Mouse (Mus musculus) midbrain, embryonic 12.5 days (tissue): ENCODE measurements at regions not wholly inside any gene's neighbourhood (a gene's known extent, or its start where the extent isn't known, plus 50 kb on each side); places are given as distances from the start of the nearest gene placed in this dataset.

ENCODE experiments used
- ATAC-seq: fragments of 200-750 bp; cut with Nextera tagmentation; 2 replicates; pipeline ENCODE4 v1.8.0; 2017; ENCODE audit warnings: low read depth, moderate TSS enrichment, moderate library complexity; ENCODE audit not compliant: low FRiP score
- H3K27ac ChIP-seq: fragments of 300-500 bp; sonication (generic); replicated peaks from 2 replicates; pipeline ENCODE4 v1.5.1; 2016; ENCODE audit warnings: mild to moderate bottlenecking
- H3K27me3 ChIP-seq: fragments of 300-500 bp; sonication (generic); 2 replicates; pipeline ENCODE4 v1.6.1; 2016; ENCODE audit warnings: mild to moderate bottlenecking
- H3K36me3 ChIP-seq: fragments of 300-500 bp; sonication (generic); 2 replicates; pipeline ENCODE4 v1.6.1; 2016
- H3K4me1 ChIP-seq: fragments of 300-500 bp; sonication (generic); 2 replicates; pipeline ENCODE4 v1.6.1; 2016
- H3K4me2 ChIP-seq: fragments of 300-500 bp; sonication (generic); replicated peaks from 2 replicates; pipeline ENCODE4 v1.6.1; 2016; ENCODE audit warnings: mild to moderate bottlenecking, moderate library complexity
- H3K4me3 ChIP-seq: fragments of 300-500 bp; sonication (generic); 2 replicates; pipeline ENCODE4 v1.5.1; 2016; ENCODE audit warnings: mild to moderate bottlenecking
- H3K9ac ChIP-seq: fragments of 300-500 bp; sonication (generic); replicated peaks from 2 replicates; pipeline ENCODE4 v1.6.1; 2016; ENCODE audit warnings: mild to moderate bottlenecking, moderate library complexity
- H3K9me3 ChIP-seq: fragments of 300-500 bp; sonication (generic); 2 replicates; pipeline ENCODE4 v1.6.1; 2016; ENCODE audit warnings: mild to moderate bottlenecking
- WGBS: fragments of 180-500 bp; shearing (Covaris S2); methylation state at CpG from one replicate; pipeline ENCODE4 v1.1.7; 2016; 5-methylcytosine and 5-hydroxymethylcytosine counted together

DNA sequence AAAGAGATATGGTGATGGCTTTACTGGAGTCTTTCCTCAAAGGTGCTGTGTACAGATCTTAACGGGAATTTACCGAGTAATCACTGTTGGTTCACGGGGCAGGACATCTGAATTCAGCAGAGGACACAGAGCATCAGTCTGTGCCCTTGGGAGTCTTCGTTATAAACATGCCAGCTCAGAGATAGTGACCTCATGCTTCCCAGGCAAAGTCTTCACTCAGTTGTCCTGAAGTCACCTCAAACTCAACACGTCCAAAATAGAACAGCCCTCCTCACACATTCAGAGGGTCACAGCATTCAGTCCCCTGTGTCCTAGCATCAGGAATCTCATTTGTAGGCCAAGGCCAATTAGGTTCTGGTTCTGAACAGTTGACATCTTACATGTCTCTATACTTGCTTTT, 151.9 kb upstream of the Nrip1 start:
- Histone ChIP-seq H3K9me3 (no peaks in the 10 kb centered on the region), H3K4me3 (no peak overlapping the region), H3K9ac (no peak overlapping the region), H3K4me1 (no peaks in the 10 kb centered on the region), H3K27ac (no peak overlapping the region), H3K27me3 (no peaks in the 10 kb centered on the region), H3K36me3 (no peaks in the 10 kb centered on the region), H3K4me2 (no peak overlapping the region)
- 89% methylated on average over 5 of the region's 5 CpGs for WGBS
- no peak for ATAC-seq

- 92% methylated on average over 4 of the region's 4 CpGs for WGBS
Observed at GRCm38 (mm10) chr16:76524921-76525320, 151.3 kb upstream of the Nrip1 start.

GRCm38 (mm10) chr16:76521142-76521541, 147.5 kb upstream of the Nrip1 start:
- ATAC-seq = no peak
- Histone ChIP-seq H3K9me3 (no peaks in the 10 kb centered on the region), H3K9ac (no peak overlapping the region), H3K27me3 (no peaks in the 10 kb centered on the region), H3K36me3 (no peaks in the 10 kb centered on the region), H3K4me1 (no peaks in the 10 kb centered on the region), H3K4me3 (no peak overlapping the region), H3K4me2 (no peak overlapping the region), H3K27ac (no peak overlapping the region)
- 97% methylated on average over 6 of the region's 6 CpGs for WGBS

More at GRCm38 (mm10) chr16:76524921-76525320, 151.3 kb upstream of the Nrip1 start:
- Histone ChIP-seq H3K27ac (no peak overlapping the region), H3K9me3 (no peaks in the 10 kb centered on the region), H3K4me2 (no peak overlapping the region), H3K27me3 (no peaks in the 10 kb centered on the region), H3K4me1 (no peaks in the 10 kb centered on the region), H3K9ac (no peak overlapping the region), H3K36me3 (no peaks in the 10 kb centered on the region), H3K4me3 (no peak overlapping the region)
- ATAC-seq = no peak

- ATAC-seq = no peak
Observed at GRCm38 (mm10) chr16:76520643-76520993, 147.0 kb upstream of the Nrip1 start.

DNA sequence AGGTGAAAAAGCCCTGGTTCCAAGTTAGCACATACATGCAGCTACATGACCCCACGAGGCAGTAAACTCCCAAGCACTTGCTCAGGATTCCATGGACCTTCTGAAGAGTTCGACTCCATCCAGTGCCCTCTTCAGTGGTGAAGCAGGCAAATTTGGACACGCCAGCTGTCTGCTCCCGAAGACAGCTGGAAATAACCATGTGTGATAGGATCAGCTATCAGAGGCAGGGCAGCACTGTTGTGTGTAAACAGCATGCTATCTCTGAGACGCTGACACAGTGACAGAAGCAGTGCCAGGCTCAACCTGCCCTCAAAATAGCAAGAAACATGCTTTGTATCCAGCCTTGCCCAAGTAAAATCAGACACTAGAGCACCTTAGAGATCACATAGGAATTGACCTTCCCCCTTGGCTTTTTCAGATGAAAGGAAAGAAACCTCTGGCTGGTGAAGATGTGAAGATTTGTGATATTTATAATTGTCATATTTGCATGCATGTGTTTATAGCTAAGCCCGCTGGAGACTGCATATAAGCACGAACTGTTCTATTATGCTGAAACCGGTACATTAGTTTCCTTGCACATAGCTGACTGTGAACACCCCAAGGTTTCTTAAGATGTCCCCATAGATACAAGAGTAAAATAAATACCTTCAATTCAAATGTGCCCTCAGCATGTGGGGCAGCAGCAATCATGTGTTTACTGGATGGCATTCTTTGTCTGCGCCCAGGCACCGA, 146.4 kb upstream of the Nrip1 start:
- Histone ChIP-seq H3K9me3 (no peaks in the 10 kb centered on the region), H3K9ac (no peak overlapping the region), H3K4me2 (no peak overlapping the region), H3K27ac (no peak overlapping the region), H3K36me3 (no peaks in the 10 kb centered on the region), H3K4me1 (no peaks in the 10 kb centered on the region), H3K27me3 (no peaks in the 10 kb centered on the region), H3K4me3 (no peak overlapping the region)
- no peak for ATAC-seq
- whole genome bisulfite sequencing = 88% methylated on average over 10 of the region's 10 CpGs

More at GRCm38 (mm10) chr16:76520643-76520993, 147.0 kb upstream of the Nrip1 start:
- Histone ChIP-seq H3K4me2 (no peak overlapping the region), H3K9me3 (no peaks in the 10 kb centered on the region), H3K27me3 (no peaks in the 10 kb centered on the region), H3K4me3 (no peak overlapping the region), H3K36me3 (no peaks in the 10 kb centered on the region), H3K4me1 (no peaks in the 10 kb centered on the region), H3K27ac (no peak overlapping the region), H3K9ac (no peak overlapping the region)
- 81% methylated on average over 3 of the region's 3 CpGs for WGBS

DNA sequence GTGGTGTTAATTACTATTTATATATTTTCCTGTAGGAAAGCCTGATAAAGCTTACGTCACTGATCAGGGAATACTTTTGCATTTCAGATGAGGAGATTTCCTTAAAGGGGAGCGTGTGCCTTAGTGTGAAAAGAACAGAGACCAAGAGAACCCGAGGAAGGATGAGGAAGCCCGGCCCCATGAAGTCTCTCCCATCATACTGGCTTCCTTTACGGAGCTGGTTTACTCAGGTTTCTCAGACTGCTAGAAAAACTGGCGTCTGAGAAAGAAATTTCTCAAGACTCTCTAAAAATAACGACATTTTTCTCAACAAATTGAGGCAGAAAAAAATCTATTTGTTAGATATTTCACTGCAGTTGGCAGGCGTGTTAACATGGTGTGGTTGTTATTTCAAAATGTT, 137.2 kb upstream of the Nrip1 start:
- H3K36me3 ChIP-seq = no peaks in the 10 kb centered on the region
- WGBS = 68% methylated on average over 8 of the region's 8 CpGs
- H3K27ac ChIP-seq = no peak overlapping the region
- no peak overlapping the region for H3K4me3 ChIP-seq
- no peak overlapping the region for H3K4me2 ChIP-seq
- no peak overlapping the region for H3K9ac ChIP-seq
- no peaks in the 10 kb centered on the region for H3K4me1 ChIP-seq
- H3K27me3 ChIP-seq = no peaks in the 10 kb centered on the region
- no peak for ATAC-seq
- no peaks in the 10 kb centered on the region for H3K9me3 ChIP-seq

DNA sequence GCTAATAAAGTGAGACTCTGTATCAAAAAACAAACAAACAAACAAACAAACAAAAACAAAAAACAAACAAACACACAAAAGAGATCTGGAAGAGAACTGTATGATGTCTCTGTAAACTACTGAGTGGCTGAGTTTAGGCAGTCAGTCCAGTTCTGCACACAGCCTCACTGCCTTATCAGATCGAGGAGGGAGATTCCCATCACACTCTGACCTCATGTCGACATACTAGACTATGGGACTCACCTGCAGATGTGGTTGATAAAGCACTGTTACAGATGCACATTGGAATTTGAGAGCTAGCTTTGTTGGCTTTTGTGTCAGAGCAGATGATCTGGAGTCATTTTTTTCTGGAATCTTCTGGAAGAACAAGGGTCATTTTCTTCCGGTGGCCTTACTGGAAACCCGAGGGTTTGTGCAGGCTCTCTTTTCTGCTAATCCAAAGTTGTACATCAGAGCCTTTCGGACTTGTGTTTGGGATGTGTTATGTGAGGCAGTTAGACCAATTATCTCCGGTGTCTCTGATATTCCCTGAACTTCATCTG, 135.6 kb upstream of the Nrip1 start:
- H3K9me3 ChIP-seq = no peaks in the 10 kb centered on the region
- H3K4me3 ChIP-seq = no peak overlapping the region
- H3K4me2 ChIP-seq = no peak overlapping the region
- ATAC-seq = no peak
- no peak overlapping the region for H3K27ac ChIP-seq
- H3K9ac ChIP-seq = no peak overlapping the region
- WGBS = 94% methylated on average over 6 of the region's 6 CpGs
- H3K4me1 ChIP-seq = no peaks in the 10 kb centered on the region
- no peaks in the 10 kb centered on the region for H3K27me3 ChIP-seq
- H3K36me3 ChIP-seq = no peaks in the 10 kb centered on the region

DNA sequence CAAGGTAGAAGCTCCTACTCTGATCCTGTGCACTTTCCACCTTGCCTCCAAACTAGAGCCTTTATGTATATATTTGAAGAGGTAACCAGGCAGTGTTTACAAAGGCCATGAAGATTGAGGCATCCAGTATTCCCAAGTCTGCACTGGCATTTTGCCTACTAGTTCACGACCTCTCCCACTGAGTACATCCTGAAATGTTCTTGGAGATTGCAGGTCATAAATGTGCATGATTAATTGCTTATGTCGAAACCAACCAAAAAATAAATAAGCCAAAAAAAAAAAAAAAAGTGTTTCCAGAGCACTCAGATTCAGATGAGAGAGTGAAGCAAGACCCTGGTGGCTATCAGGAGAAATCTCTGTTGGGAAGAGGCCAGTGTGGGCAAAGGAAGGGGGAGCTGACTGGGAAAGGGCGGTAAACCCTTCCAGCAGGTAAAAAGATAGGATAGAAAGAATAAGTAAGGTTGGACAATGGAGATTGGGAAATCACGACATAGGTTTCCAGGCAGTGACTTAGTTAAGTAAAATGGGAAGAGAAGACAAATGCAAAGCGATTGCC, 133.6 kb upstream of the Nrip1 start:
- no peak overlapping the region for H3K9ac ChIP-seq
- ATAC-seq = no peak
- H3K4me2 ChIP-seq = no peak overlapping the region
- no peaks in the 10 kb centered on the region for H3K36me3 ChIP-seq
- H3K9me3 ChIP-seq = no peaks in the 10 kb centered on the region
- WGBS = 93% methylated on average over 5 of the region's 5 CpGs
- H3K27me3 ChIP-seq = no peaks in the 10 kb centered on the region
- no peaks in the 10 kb centered on the region for H3K4me1 ChIP-seq
- no peak overlapping the region for H3K27ac ChIP-seq
- H3K4me3 ChIP-seq = no peak overlapping the region

DNA sequence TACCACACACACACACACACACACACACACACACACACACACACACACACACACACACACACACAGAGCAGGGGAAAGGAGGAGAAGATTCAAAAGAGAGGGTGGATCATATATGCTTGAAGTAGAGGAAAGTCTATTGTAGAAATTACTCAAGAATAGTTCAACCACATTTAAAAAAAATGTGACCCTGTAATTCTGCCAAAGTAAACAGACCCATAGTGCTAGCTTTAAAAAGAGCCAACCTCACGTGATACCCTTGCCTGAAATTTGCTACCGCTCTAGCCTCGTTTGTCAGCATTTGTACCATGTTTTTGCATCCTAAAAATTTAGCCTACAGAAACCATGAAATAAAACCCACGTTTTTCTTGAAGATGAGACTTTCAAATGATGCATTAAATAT, 132.6 kb upstream of the Nrip1 start:
- Histone ChIP-seq H3K4me2 (no peak overlapping the region), H3K4me3 (no peak overlapping the region), H3K4me1 (no peaks in the 10 kb centered on the region), H3K36me3 (no peaks in the 10 kb centered on the region), H3K9me3 (no peaks in the 10 kb centered on the region), H3K9ac (no peak overlapping the region), H3K27me3 (no peaks in the 10 kb centered on the region), H3K27ac (no peak overlapping the region)
- WGBS = 82% methylated on average over 4 of the region's 4 CpGs
- no peak for ATAC-seq

GRCm38 (mm10) chr16:76499686-76500400, 126.2 kb upstream of the Nrip1 start:
- H3K4me2 ChIP-seq = no peak overlapping the region
- no peak overlapping the region for H3K9ac ChIP-seq
- 78% methylated on average over 8 of the region's 8 CpGs for WGBS
- no peak overlapping the region for H3K4me3 ChIP-seq
- H3K4me1 ChIP-seq = no peaks in the 10 kb centered on the region
- H3K27ac ChIP-seq = no peak overlapping the region
- ATAC-seq = no peak
- H3K36me3 ChIP-seq = no peaks in the 10 kb centered on the region
- H3K27me3 ChIP-seq = no peaks in the 10 kb centered on the region
- H3K9me3 ChIP-seq = no peaks in the 10 kb centered on the region

DNA sequence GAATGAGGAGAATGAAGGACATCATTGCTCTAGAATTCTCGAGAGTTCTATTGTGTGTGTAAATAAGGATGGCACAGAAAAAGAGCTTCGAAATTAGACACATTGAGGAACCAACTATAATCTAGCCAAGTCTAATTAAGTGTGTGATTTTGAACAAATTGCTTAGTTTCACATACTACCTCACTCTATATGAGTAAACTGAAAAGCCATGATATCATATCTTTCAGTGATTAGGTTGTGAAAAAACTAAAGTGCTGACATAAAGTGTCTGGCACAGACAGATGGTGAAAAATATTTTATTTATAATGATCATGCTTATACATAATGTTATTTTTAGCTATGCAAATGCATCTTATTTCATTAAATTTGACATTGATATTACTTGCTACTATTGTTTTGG, 124.6 kb upstream of the Nrip1 start:
- H3K27me3 ChIP-seq = no peaks in the 10 kb centered on the region
- no peak overlapping the region for H3K4me3 ChIP-seq
- 76% methylated on average over 2 of the region's 2 CpGs for WGBS
- no peak for ATAC-seq
- no peak overlapping the region for H3K4me2 ChIP-seq
- no peak overlapping the region for H3K9ac ChIP-seq
- H3K4me1 ChIP-seq = no peaks in the 10 kb centered on the region
- H3K27ac ChIP-seq = no peak overlapping the region
- no peaks in the 10 kb centered on the region for H3K9me3 ChIP-seq
- no peaks in the 10 kb centered on the region for H3K36me3 ChIP-seq

- no peak overlapping the region for H3K4me3 ChIP-seq
- no peaks in the 10 kb centered on the region for H3K4me1 ChIP-seq
- no peaks in the 10 kb centered on the region for H3K9me3 ChIP-seq
- no peak for ATAC-seq
- no peak overlapping the region for H3K27ac ChIP-seq
- no peaks in the 10 kb centered on the region for H3K36me3 ChIP-seq
- 91% methylated on average over 12 of the region's 12 CpGs for WGBS
- no peak overlapping the region for H3K9ac ChIP-seq
- no peaks in the 10 kb centered on the region for H3K27me3 ChIP-seq
- H3K4me2 ChIP-seq = no peak overlapping the region
Observed at GRCm38 (mm10) chr16:76497041-76497808, 123.6 kb upstream of the Nrip1 start.
